Mouse (Mus musculus) liver, adult 2 months (tissue): ENCODE data around the gene Fam174a. TPM values are rescaled to one million over a fixed set of nuclear protein-coding genes. Genes with fewer than 3 reads are reported as not detected.

Experiments
- DNase-seq: peaks from one replicate; pipeline ENCODE4 v3.0.0-alpha.2; 2011; ENCODE audit warnings: low read depth, low spot score; ENCODE audit errors: extremely low read depth
- H3K27ac ChIP-seq: fragments of 200-500 bp; replicated peaks from 2 replicates; pipeline ENCODE4 v1.5.1; 2012; ENCODE audit warnings: low read depth, mild to moderate bottlenecking, control low read depth, inconsistent platforms, low read length; ENCODE audit not compliant: insufficient read depth
- H3K27me3 ChIP-seq: fragments of 200-500 bp; 2 replicates; pipeline ENCODE4 v1.6.1; 2012; ENCODE audit warnings: mild to moderate bottlenecking, moderate library complexity, low read length, inconsistent platforms; ENCODE audit not compliant: control insufficient read depth, insufficient read depth
- H3K36me3 ChIP-seq: fragments of 200-500 bp; 2 replicates; pipeline ENCODE4 v1.6.1; 2012; ENCODE audit warnings: low read length, inconsistent platforms; ENCODE audit not compliant: control insufficient read depth, insufficient read depth
- H3K4me1 ChIP-seq: fragments of 200-500 bp; 2 replicates; pipeline ENCODE4 v1.6.1; 2011; ENCODE audit warnings: low read length; ENCODE audit not compliant: control insufficient read depth, insufficient read depth
- H3K4me3 ChIP-seq: fragments of 200-500 bp; 2 replicates; pipeline ENCODE4 v1.5.1; 2011; ENCODE audit warnings: low read depth, mild to moderate bottlenecking, control low read depth, low read length, moderate library complexity; ENCODE audit not compliant: insufficient read depth
- H3K79me2 ChIP-seq: fragments of 200-500 bp; 2 replicates; pipeline ENCODE4 v1.6.1; 2012; ENCODE audit warnings: inconsistent platforms, mild to moderate bottlenecking, low read length, moderate library complexity; ENCODE audit not compliant: control insufficient read depth, insufficient read depth
- H3K9ac ChIP-seq: fragments of 200-500 bp; 2 replicates; pipeline ENCODE4 v1.6.1; 2012; ENCODE audit warnings: low read depth, mild to moderate bottlenecking, control low read depth, inconsistent platforms, low read length
- CTCF ChIP-seq: fragments of 200-500 bp; IDR thresholded peaks from 2 replicates; pipeline ENCODE4 v1.5.1; 2011; ENCODE audit warnings: low read depth, low read length, control low read depth
- POLR2A ChIP-seq: fragments of 200-500 bp; IDR thresholded peaks from 2 replicates; pipeline ENCODE4 v1.6.1; 2011; ENCODE audit warnings: low read length, control low read depth; ENCODE audit not compliant: insufficient read depth; ENCODE audit errors: extremely low read depth
- WGBS: fragments of 180-500 bp; shearing (Covaris S2); methylation state at CpG from one replicate; pipeline ENCODE4 v1.1.7; 2018; 5-methylcytosine and 5-hydroxymethylcytosine counted together
- polyA plus RNA-seq: library from polyadenylated mRNA; depleted of rRNA; stranded (reverse); fragments of >200 nt; gene quantifications from 2 replicates; pipeline ENCODE4 v1.2.3, GENCODE M21; 2012
- total RNA-seq: library from RNA; depleted of rRNA; stranded (reverse); fragments of >200 nt; gene quantifications from 2 replicates; pipeline ENCODE4 v1.2.3, GENCODE M21; 2014

Fam174a gene
- total and polyA plus RNA-seq, 2 experiments = 8.1 to 12.4 TPM

DNA sequence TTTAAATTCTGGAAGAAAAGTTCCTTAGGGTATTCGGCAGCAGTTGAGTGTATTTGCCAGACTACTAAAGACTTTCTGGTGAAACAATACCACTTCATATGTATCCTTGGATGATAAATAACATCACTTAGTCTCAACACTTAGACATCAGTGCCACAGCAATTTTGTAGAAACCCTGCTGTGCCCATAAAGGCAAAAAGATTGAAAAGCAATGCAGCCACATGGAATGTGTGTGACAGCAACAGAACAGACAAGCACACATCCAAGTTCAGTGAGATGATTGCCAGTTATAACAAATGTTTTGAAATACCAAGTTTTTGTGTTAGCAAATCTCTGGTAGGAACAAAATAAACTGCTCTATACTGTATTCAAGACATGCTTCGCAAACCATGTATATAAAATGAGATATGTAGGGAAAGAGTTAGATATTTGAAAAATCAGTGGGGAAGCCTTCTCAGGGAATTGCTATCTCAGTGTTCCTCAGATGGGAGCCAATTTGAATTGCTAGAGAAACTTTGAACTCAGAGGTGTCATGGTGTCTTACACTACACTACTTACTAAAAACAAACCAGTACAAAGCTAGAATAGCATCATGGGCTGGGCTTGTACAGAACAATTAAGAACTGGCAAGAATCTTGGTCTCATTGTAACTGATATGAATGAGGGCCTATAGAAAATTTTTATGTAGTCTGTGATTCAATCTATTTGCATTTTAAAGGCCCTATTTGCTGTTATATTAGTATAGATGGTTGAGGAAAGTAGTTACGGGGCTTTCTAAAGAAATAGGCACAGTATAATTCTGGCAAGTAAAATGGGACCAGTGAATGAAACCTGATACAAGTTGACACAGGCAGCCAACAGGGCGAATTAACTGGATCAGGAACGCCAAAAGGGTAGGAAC is 30.4 kb downstream of the Fam174a start:
- Histone ChIP-seq H3K27ac (no peak overlapping the region), H3K27me3 (no peaks in the 10 kb centered on the region), H3K4me1 (peaks cover 2% of the 10 kb centered on the region; the same call in 1 of the 2 replicates), H3K9ac (no peak overlapping the region), H3K4me3 (no peak overlapping the region), H3K36me3 (no peaks in the 10 kb centered on the region), H3K79me2 (no peaks in the 10 kb centered on the region)
- WGBS = 89% methylated on average over 5 of the region's 5 CpGs
- TF ChIP-seq POLR2A (no peak), CTCF (no peak)
- no peak for DNase-seq

DNA sequence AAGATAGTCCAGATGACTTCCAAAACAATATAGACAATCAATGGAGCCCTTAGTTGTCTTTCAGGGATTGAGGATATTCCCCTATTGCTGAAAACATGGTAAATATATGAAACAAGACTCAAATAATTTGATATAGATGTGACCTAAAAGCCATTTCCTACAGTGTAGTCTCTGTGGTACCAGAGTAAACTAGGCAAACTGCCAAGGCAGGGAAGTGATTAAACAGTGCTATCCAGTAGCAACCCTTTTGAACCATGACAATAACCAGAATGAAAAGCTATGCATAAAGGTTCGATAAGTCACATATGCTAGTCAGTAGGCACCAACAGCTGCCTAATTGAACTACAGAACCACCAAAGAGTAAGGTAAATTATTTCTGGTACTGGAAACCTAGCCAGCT is 40.7 kb downstream of the Fam174a start:
- Histone ChIP-seq H3K79me2 (no peaks in the 10 kb centered on the region), H3K27ac (no peak overlapping the region), H3K9ac (no peak overlapping the region), H3K4me1 (no peaks in the 10 kb centered on the region), H3K27me3 (no peaks in the 10 kb centered on the region), H3K36me3 (no peaks in the 10 kb centered on the region), H3K4me3 (no peak overlapping the region)
- 74% methylated on average over 1 of the region's 1 CpGs for WGBS
- TF ChIP-seq CTCF = no peak
- TF ChIP-seq POLR2A = no peak
- no peak for DNase-seq

DNA sequence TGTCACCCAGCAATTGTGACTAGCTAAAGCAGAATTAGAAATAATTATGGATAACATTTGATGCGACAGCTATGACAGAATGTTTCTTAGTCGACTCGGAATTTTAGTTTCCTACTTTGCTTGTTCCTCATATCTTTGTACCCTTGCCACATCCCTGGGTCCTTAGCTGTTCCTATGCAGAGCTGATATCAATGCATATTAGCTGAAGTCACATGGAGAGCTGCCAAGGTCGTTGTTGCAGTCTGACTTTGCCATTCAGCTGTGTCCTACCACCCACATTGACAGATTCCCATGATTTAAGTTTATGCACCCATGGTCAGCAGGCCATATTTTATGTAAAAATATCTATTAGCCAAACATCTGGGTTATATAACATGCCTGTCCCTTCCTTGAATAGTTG is 43.5 kb downstream of the Fam174a start:
- H3K36me3 ChIP-seq = no peaks in the 10 kb centered on the region
- no peak overlapping the region for H3K27ac ChIP-seq
- no peak for TF ChIP-seq CTCF
- no peak for DNase-seq
- H3K79me2 ChIP-seq = no peaks in the 10 kb centered on the region
- H3K27me3 ChIP-seq = no peaks in the 10 kb centered on the region
- H3K4me3 ChIP-seq = no peak overlapping the region
- H3K9ac ChIP-seq = no peak overlapping the region
- no peaks in the 10 kb centered on the region for H3K4me1 ChIP-seq
- 64% methylated on average over 4 of the region's 4 CpGs for WGBS

DNA sequence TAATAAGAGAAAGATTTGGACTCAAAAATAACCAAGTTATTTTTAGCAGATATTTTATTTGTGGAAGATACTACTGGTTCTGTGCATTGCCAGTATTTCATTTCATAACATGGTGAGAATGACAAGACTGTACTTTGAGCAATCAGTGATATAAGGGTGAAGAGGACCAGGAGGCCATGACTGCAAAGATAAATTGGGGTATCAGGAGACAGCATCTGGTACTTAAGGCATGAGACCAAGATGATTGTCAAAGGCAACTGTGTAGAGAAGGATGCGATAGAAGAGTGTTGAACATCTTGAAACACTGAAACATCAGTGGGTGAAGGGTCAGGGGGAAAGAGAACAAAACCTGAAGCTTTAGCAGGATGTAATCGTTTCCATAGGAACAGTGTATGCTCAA is 50.3 kb downstream of the Fam174a start:
- TF ChIP-seq POLR2A = no peak
- no peak for TF ChIP-seq CTCF
- H3K4me3 ChIP-seq = no peak overlapping the region
- DNase-seq = no peak
- no peaks in the 10 kb centered on the region for H3K36me3 ChIP-seq
- no peaks in the 10 kb centered on the region for H3K79me2 ChIP-seq
- H3K4me1 ChIP-seq = no peaks in the 10 kb centered on the region
- H3K9ac ChIP-seq = no peak overlapping the region
- no peak overlapping the region for H3K27ac ChIP-seq
- WGBS = 74% methylated on average over 2 of the region's 2 CpGs
- H3K27me3 ChIP-seq = no peaks in the 10 kb centered on the region

DNA sequence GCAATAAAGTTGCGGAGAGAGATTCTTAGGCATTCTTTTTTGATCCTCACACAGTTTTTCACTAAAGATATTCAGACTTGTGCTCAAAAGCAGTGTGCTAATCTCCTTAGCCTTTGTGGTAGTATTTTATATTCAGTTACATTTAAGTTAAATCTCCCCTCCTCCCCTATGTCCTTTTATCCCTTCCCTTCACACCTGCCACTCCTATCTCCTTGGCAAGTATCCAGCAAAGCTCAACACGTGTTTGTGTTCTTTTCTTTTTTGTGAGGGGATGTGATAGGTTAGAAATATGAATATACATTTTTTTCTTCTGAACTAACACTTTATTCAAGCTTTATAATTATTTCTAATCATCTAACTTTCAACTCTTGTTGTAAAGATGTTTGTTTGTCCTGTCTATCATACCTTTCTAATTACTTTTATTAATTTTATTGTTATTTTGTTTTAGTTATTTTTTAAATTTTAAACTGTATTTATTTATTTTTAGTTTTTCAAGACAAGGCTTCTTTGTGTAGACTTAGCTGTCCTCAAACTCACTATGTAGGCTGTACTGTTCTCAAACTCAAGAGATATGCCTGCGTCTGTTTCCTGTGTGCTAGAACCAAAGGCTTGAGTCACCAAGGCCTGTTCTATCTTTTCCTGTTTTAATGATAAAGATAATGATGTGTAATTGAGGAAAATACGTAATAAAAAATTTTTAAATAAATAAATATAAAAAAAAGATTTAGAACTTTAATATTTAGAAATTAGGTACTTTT is 53.4 kb downstream of the Fam174a start:
- WGBS = 71% methylated on average over 4 of the region's 4 CpGs
- TF ChIP-seq CTCF (no peak), POLR2A (no peak)

DNA sequence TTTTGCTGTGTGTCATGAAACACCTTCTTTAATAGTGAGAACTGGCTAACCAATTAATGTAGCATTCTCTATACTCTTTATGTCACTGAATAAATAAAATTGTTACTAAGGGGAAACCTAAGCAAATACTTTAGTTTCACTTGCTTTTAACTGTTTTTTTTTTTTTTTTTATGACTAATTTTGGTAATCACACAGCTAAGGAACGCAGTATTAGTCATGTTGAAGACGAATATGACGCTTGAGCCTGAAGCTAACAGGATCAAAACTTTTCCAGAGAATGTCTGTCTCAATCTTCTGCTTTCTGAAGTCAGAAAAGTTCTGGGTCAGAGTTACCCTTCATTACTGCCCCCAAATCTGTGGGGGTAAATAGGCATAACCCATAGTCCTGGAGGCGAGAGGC is 54.3 kb downstream of the Fam174a start:
- DNase-seq = no peak
- H3K36me3 ChIP-seq = no peaks in the 10 kb centered on the region
- H3K9ac ChIP-seq = no peak overlapping the region
- 88% methylated on average over 4 of the region's 4 CpGs for whole genome bisulfite sequencing
- no peak overlapping the region for H3K27ac ChIP-seq
- no peaks in the 10 kb centered on the region for H3K4me1 ChIP-seq
- no peaks in the 10 kb centered on the region for H3K79me2 ChIP-seq
- no peaks in the 10 kb centered on the region for H3K27me3 ChIP-seq
- TF ChIP-seq POLR2A (no peak), CTCF (no peak)
- H3K4me3 ChIP-seq = no peak overlapping the region

More for the DNA sequence above, 53.4 kb downstream of the Fam174a start:
- Histone ChIP-seq H3K79me2 (no peaks in the 10 kb centered on the region), H3K4me3 (no peak overlapping the region), H3K36me3 (no peaks in the 10 kb centered on the region), H3K27me3 (no peaks in the 10 kb centered on the region), H3K9ac (no peak overlapping the region), H3K4me1 (no peaks in the 10 kb centered on the region), H3K27ac (no peak overlapping the region)
- DNase-seq = no peak
